Mouse (Mus musculus): Measurements from ENCODE around the gene Nanos3.

Gene Nanos3

DNA sequence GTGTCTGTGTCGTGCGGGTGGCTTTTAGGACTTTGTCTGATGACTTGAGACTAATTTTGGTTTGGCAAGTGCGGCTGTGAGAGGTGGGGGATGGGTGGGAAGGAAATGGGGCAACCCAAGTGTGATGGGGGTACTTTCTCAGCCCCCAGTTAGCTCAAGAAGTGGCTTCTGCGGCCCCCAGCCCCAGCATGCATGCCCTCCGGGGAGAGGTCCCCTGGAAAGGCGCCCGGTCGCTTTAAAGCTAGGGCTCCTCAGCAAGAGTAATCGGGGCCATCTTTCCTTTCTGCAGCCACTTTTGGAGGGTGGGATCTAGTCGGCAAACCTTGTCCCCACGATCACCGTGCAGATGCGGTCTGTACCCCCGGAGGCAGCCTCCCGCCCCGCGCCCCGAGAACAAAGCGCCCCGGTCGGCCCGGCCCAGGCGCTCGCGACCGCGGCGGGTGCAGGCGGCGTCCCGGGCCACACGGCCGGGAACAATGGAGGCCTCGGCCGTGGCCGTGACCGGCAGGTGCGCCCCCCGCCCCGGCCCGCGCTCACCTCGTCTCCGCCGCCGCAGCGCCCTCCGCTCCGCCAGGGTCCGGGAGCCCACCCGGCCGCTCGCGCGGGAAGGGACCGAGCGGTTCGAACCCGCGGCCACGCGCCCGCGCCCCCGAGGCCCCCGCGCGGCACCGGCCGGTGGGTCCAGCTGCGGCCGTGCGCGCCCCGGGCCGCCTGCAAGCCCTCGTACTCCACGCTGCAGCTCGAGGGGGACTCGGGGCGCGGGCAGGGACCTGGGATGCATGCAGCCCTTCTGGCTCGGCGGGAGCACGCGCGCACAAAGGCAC is 1.5 kb downstream of the Nanos3 start:
- DNase-seq (ENCODE audit: low spot score), result no peak

DNA sequence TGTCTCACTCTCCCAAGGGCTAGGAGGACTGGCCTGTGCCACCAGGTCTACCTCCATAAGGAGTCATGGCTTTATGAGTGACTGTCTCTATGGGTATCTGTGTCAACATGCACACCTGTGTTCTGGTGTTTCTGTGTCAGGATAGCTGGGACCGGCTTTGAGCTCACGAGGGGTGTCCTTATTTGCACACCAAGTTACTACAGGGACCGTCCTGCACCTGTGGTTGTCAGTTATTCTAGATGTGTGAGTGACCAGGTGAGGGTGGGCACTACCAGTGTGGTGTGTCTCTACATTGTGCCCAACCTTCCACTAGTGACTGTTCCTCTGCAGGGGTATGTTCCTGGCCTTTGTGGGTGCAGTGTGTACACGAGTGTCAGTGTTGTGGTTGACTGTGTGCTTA is 2.2 kb downstream of the Nanos3 start:
- no peak for DNase-seq (ENCODE audit: low spot score)

DNA sequence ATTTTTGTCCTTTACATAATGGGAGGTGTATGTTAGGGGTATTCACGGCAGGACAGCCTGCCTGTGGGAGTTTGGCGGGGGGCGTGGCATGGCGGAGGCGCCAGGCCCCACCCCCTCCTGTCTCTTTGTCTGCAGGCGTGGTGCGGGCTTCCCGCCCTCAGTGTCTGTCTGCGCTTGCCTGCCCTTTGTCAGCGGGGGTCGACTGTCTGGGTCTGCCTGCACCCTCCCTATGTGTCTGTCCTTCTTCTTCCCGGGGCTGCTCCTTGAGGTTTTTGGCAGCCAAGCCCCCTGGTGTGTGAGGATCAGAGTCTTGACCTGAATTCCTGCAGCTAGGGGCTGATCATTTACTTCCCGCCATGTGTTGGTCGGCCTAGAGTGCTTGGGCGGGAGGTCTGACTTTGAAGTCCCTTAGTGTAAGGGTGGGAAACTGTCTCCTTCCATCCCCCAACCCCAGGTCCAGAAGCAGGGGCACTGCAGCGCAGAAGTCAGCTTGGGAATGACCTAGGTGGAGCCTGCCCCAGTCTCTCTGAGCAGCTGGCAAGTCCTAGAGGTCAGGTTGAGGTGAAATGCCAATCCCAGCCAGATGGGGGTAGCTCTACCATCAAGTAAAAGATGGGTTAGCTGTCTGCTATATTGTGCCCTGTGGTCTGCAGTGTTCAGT is 4.4 kb downstream of the Nanos3 start:
- no peak for DNase-seq (ENCODE audit: low spot score)

DNA sequence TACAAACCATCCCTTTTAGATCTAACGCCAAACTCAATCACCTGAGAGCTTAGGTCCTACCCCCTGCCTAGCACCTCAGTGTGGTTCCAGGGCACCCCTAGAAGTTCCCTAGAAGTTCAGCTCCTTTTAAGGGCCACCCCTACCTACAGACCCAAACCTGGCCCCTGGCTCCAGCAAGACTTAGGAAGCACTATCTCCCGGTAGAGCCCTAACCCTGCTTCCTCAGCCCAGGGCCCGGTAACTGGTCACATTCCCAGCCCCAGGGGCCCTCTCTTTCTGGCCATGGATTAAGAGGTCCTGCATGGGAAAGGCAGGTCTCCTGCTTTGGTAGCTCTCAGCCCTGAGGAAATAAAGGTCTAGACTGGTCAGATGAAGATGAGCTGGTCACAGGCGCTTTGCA is 5.1 kb downstream of the Nanos3 start:
- no peak for DNase-seq (ENCODE audit: low spot score)

DNA sequence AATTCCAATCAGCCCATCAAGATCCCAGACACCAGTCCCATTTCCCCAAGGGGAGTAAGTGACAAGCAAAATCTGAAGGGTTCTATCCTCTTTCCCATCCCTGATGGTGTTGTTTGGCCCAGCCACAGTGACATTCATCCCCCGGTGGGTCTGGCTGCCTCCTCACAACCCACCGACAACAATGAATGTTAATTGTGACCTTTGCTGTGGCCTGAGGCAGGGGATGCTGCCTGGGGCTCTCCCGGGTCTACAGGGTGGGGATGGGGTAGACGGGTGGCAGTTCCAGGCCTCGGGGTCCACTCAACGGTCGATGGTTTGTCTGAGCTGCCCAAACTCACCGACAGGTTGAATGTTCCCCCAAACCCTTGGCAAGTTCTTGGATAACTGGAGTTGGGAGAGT is 6.4 kb downstream of the Nanos3 start:
- DNase-seq (ENCODE audit: low spot score), result no peak

DNA sequence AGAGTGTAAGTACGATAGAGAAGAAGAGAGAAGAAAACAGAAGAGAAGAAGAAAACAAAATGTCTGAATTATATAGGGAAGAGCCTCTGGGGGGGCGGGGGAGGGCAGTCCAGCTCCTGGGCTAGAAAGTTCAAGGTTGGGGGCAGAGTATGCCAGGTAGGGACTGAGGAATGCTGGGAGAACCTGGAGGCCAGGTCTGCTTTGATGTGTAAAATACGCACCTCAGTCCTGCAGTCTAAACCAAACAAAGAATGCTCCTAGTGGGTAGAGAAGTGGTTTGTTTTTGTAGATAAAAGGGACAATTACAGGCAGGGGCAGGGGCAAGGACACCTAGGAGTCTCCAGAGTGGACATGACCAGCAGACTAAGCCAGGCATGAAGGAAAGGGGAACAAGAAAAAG is 7.6 kb downstream of the Nanos3 start:
- DNase-seq (ENCODE audit: low spot score), result no peak

DNA sequence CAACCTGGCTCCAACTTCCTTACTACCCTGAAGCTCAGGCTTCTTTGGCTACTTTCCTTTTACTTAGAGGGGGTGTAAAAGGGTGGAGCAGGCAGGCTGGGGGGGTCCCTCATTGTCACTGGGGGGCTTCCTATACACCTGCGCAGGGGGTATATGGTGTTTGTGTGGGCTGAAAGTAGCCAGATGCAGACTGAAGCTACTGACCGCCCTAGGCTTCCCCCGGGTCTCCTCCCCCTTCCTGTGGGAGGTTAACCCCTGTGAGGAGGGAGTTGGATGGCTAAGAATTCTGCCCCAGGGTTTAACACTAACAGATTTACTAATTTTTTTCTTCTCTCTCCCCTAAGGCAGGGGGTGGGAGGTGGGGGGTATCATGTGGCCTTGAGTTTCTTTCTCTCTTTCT is 8.5 kb downstream of the Nanos3 start:
- no peak for DNase-seq (ENCODE audit: low spot score)

DNA sequence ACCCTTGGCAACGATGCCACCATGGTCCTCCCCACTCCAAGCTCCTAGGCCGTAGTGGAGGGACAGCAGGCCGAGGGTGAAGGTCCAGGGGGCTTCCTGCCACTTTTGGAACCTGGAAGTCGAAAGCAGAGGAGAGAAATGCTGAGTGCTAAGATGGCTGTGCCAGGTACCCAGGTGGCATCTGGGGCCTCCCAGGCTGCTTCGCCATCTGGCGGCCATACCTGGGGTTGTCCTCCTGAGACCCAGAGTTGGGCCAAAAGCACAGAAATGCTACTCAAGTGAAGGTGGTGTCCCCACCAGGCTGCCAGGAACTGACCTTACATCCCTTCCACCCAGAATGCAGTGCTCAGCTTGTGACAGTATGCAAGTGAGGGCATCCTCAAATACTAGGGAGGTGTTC is 11.2 kb downstream of the Nanos3 start:
- DNase-seq (ENCODE audit: low spot score), result no peak

DNA sequence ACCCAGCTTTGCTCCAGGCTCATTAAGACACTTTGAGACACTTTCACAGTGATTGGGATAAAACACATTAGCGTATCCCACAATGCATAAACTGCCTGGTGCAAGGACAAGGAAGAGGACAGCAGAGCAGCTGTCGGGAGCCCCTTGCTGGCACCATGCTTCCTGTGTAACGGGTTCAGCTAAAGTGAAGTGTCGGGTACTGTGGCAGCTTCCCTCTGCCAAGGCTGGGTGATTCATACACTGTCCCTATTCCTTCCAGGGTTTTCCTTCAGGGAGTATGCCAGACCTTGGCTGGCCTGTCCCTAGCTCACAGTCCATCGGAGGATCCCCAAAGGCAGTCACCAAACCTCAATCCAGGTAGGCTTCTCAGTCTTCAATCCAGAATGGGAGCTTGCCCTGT is 14.9 kb downstream of the Nanos3 start:
- no peak for DNase-seq (ENCODE audit: low spot score)

DNA sequence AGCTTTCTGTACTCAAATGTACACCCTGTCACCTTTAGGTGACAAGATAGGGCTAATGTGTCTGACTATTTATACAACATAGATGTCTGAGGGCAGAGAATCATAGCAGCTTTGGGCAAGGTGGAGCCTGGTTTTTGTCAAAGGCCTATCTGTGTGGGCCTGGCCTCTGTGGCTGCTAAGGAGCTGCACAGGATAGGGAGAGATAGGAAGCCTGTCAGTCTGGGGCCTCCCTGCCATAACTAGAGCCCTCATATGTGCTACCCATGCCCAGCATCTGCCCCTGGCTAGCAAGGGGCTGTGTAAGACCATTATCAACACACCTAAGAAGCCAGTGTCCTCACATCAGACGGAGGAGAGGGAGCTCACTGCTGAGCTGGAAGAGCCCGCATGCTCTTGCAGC is 17.3 kb downstream of the Nanos3 start:
- no peak for DNase-seq (ENCODE audit: low spot score)

DNA sequence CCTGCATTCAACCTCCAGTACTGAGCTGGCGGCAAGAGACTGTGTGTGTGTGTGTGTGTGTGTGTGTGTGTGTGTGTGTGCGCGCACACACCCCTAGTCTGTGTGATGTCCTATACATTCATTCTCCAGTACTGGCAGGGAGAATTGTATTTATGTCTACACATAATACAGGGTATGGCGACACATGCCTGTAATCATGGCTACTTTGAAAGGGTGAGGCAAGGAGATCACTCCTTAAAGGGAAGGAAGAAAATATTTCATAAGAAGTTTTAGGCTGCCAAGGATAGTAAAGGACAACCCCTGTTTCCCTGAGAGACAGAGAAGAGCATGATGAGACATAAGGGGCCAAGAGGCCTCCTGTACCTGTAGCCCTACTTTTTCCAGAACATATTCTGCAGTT is 27.4 kb downstream of the Nanos3 start:
- no peak for DNase-seq (ENCODE audit: low spot score)

DNA sequence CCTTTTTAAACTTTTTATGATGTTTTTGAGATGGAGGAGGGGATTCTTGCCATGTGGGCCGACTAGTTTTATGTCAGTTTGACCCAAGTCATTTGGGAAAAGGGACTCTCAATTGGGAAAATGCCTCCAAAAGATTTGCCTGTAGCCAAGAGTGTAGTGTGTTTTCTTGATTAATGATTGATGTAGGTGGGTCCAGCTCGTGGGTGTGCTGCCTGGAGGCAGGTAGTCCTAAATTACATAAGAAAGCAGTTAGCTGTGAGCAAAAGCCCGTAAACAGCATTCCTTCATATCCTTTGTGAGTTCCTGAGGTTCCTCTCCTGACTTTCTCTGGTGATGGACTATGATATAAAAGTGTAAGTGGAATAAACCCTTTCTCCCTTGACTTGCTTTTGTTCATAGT is 35.8 kb downstream of the Nanos3 start:
- no peak for DNase-seq (ENCODE audit: low spot score)

DNA sequence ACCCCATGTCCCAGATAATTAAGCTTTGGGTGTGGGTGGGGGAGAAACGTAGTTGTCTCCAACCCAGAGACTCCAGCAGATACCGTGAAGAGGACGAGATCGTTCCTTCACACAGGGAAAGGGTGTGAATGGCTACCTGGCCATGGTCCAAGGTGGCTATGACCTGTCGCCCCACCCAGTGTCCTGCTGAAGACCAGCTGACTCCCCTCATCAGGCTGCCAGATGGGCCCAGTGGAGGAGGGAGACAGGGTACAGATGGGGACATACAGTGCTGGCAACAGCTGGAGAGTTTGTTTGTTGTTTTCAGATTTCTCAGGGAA is 36.5 kb downstream of the Nanos3 start:
- no peak for DNase-seq (ENCODE audit: low spot score)

DNA sequence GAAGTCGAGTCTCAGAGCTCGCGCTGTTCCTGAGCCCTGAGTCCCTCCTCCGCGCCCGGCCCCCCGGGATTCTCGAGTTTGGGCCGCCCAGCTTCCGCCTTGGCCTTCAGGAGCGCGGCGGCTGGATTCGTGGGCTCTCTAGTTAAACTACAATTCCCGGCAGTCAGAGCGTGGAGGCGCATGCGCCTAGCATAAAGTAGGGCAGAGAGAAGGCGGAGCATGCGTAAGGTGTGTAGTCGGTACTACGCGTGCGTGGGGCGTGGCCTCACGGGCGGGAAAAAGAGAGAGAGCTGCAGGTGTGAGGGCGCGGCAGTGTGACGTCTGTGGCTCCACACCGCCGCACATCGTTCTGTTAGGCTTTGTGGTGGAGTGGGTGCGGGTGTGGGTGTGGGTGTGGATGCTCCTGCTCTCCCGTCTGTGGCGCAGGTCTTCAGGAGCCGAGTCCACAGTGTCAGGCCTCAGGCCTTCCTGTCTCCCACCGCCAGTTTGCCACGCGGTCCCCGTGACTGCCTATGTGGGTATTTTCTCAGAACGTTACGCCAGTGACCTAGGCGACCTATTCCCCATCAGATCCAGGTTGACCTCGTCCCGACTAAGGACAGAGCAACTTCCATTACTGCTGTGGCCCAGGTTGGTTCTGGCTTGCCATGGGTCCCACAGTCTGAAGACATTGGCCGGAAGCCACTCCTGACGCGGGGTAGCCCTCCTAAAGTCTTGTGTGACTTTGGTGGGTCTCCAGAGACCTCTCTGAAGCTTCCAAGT is 37.1 kb downstream of the Nanos3 start, which contains the start of the genes Cc2d1a and 4930432K21Rik:
Gene Cc2d1a (minus strand): TSS at position 168 of the 762 bp plus-strand sequence.
Gene 4930432K21Rik (plus strand): TSS at position 257 of the 762 bp plus-strand sequence.
- peak; percentile 92 for DNase-seq (ENCODE audit: low spot score)

DNA sequence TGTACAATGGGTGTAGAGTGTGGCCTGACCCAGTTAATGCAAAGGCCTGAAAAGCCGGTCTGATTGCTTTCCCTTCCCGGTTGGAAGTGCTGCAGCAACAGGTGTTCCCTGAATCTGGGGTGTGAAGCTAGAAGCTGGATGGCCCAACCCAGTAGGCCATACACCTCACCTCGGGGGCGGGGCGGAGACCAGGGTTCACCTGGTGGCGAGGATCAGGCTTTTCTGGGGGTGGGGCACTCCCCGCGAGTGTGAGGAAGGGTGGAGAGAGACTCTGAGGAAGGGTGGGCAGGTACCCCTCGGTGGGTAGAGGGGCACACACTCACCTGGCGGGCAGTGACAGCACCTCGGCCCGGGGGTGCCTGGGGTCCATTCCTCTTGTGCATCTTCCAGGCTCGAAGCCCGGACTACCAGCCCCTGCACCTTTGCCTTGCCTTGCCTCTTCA is 37.7 kb downstream of the Nanos3 start:
- peak; percentile 5 for DNase-seq (ENCODE audit: low spot score)

DNA sequence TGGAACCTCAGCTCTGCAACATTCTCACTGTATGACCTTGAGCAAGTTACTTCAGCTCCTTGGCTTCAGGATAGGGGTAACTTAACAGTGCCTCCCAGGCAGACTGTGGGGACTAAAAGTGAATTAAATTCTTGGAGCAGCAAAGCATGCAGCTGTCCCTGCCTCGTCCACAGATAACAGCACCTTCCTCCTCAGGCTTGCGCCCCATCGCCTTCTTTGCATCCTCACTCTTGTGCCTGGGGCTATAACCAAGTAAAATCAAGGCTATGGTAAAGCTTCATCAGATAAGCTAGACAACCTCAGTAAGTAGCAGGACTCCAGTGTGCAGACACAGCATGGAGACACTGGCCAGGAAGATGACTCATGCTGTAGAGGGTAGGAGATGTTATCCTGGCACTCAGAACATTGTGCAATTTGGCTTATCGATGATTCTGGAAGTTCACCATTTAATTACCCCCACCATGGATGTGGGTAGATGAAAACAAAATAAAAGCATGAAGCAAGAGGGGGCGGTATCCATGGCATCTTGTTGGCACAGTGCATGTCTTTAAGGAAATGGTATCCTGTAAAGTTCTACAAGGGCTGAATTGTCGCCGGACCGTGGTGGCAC is 40.3 kb downstream of the Nanos3 start:
- DNase-seq (ENCODE audit: low spot score), result no peak

DNA sequence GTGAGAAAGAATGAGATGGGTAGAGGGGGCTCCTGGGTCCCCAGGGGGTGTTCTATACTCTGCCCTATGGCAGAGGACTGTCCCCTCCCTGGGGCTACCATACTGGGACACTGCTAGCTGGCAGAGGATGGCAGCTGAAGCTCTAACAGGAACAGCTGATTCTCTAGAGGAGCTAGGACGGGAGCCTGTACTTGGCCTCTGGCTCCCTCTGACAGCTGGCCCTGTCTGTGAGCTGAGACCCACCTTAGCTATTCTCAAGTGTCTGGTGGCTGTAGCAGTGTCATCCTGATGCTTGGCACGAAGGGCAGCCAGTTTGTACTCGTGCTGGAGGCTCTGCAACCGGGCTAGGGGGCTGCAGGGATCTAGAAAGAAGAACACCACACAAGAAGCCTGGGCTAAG is 44.2 kb downstream of the Nanos3 start:
- DNase-seq (ENCODE audit: low spot score), result no peak

DNA sequence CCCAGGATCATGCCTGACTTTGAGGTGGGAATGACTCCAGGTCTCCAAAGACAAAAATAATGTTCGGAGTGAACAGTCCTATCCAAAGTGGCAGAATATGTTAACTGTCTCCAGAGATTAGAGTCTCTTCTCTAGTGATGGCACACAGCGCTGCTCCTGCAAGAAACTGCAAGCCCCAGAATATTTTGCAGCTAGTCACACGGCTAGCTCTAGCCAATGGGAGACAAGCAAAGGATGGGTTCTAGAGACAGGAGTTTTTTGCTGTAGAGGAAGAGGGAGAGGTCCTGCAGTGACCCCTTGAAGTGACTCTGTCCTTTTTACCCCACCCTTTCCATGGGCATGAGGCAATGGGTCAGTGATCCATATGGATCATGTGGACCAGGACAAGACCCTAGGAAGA is 47.2 kb downstream of the Nanos3 start:
- DNase-seq (ENCODE audit: low spot score), result peak; percentile 20

DNA sequence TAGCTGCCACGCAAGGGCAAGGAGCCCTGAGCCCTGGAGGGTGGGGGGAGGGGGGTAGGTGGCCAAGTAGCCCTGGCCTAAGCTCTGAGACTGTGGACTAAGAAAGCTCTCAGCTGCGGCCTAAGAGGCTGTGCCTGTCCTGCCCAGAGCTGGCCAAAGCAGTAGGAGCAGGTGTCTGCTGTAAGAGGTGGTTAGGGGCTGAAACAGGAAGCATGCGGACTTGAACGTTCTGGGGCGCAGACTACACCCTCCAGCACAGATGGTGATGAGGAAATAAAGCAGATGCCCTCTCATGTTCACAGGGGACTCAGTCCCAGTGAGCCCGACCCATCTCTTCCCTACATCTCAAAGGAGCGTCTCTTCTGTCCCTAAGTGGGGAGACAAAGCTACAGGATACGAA is 52.8 kb downstream of the Nanos3 start:
- no peak for DNase-seq (ENCODE audit: low spot score)

DNA sequence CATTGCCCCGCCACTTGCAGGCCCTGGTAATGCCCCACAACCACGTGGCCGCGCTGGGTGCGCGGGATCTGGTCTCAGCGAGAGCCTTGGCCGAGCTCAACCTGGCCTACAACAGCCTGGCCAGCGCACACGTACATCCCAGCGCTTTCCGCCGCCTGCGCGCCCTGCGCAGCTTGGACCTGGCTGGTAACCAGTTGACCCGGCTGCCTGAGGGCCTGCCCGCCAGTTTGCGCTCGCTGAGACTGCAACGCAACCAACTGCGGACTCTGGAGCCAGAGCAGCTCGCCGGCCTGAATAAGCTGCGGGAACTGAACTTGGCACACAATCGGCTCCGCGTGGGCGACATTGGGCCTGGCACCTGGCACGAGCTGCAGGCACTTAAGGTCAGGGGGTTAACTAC is 54.2 kb downstream of the Nanos3 start:
- no peak for DNase-seq (ENCODE audit: low spot score)

DNA sequence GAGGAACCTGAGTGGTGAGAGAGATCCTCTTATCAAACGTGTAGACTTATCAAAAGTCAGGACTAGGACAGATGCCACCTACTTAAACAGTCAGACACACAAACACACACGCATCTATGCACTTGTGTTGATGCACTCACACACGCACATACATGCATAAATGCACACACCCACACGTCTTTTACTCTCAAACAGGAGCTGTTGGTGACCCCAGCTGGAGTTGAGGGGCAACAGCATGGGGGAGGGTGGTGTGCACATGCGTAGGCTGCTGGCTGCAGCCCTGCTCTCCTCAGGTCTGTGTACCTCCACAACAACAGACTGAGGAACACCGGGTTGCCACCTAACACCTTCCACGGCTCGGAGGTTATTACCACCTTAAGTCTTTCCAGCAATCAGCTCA is 56.7 kb downstream of the Nanos3 start:
- DNase-seq (ENCODE audit: low spot score), result no peak

DNA sequence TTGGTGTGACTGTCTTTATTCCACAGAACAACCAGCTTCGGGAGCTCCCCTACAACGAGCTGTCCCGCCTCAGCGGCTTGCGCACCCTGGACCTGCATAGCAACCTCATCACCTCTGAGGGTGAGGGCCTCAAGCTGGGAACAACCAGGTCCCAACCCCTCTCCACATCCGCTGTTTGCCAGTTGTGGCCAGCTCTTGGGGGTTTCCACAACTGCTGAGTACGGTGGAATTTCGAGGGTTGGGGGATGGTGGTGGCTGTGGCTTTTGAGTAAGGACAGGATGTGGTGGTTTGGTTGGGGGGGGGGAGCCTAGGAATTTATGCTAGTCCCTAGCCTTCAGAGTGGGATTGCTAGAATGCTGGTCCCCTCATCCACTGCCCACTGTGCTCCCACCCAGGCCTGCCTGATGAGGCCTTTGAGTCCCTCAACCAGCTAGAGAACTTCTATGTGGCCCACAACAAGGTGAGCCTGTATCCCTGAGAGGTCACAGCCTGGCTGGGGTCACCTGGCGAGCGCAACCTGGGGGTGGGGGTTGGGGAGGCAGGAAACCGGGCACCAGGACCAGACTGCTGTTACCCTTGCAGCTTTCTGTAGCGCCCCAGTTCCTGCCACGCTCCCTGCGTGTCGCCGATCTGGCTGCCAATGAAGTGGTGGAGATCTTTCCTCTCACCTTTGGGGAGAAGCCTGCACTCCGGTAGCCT is 57.7 kb downstream of the Nanos3 start:
- no peak for DNase-seq (ENCODE audit: low spot score)
